Mouse (Mus musculus) liver, embryonic 14.5 days (tissue): ENCODE data around the gene Tmem208. TPM values are rescaled to one million over a fixed set of nuclear protein-coding genes. Genes with fewer than 3 reads are reported as not detected.

Experiments
- ATAC-seq: fragments of 200-750 bp; cut with Nextera tagmentation; 2 replicates; pipeline ENCODE4 v1.8.0; 2017; ENCODE audit warnings: moderate number of reproducible peaks, mild to moderate bottlenecking, moderate library complexity; ENCODE audit not compliant: insufficient read depth
- DNase-seq, 3 experiments: peaks; one replicate each; pipeline ENCODE4 v3.0.0-alpha.2; 2012 to 2013; ENCODE audit warnings: low read depth in 3 of 3, low spot score in 3 of 3
- H3K27ac ChIP-seq: fragments of 300-500 bp; sonication (generic); 2 replicates; pipeline ENCODE4 v1.5.1; 2014; ENCODE audit warnings: moderate library complexity, mild to moderate bottlenecking, control low read depth, inconsistent platforms
- H3K27me3 ChIP-seq: fragments of 300-500 bp; sonication (generic); 2 replicates; pipeline ENCODE4 v1.6.1; 2014; ENCODE audit warnings: mild to moderate bottlenecking, low read length, moderate library complexity; ENCODE audit not compliant: control insufficient read depth, insufficient read depth
- H3K36me3 ChIP-seq: fragments of 300-500 bp; sonication (generic); replicated peaks from 2 replicates; pipeline ENCODE4 v1.6.1; 2014; ENCODE audit warnings: low read depth; ENCODE audit not compliant: control insufficient read depth, insufficient read depth
- H3K4me1 ChIP-seq, 2 experiments: fragments of 200-500 bp in 1 of 2; fragments of 300-500 bp in 1 of 2; sonication (generic) in 1 of 2; replicated peaks; 2 replicates each; pipeline ENCODE4 v1.6.1; 2012 to 2014; ENCODE audit warnings: antibody characterized with exemption in 1 of 2, inconsistent platforms in 1 of 2, low read length in 1 of 2; ENCODE audit not compliant: control insufficient read depth in 2 of 2, insufficient read depth in 2 of 2
- H3K4me2 ChIP-seq: fragments of 300-500 bp; sonication (generic); 2 replicates; pipeline ENCODE4 v1.6.1; 2014; ENCODE audit warnings: low read depth, mild to moderate bottlenecking, control low read depth, moderate library complexity
- H3K4me3 ChIP-seq, 2 experiments: fragments of 200-500 bp in 1 of 2; fragments of 300-500 bp in 1 of 2; sonication (generic) in 1 of 2; 2 replicates each; pipeline ENCODE4 v1.5.1; 2012 to 2014; ENCODE audit warnings: low read depth in 2 of 2, low read length in 2 of 2, mild to moderate bottlenecking in 2 of 2, control low read depth in 1 of 2, inconsistent platforms in 1 of 2, moderate library complexity in 1 of 2; ENCODE audit not compliant: insufficient read depth in 1 of 2
- H3K9ac ChIP-seq: fragments of 300-500 bp; sonication (generic); replicated peaks from 2 replicates; pipeline ENCODE4 v1.6.1; 2014; ENCODE audit warnings: mild to moderate bottlenecking, control low read depth, moderate library complexity
- H3K9me3 ChIP-seq: fragments of 300-500 bp; sonication (generic); 2 replicates; pipeline ENCODE4 v1.6.1; 2016; ENCODE audit warnings: low read length, mixed read lengths; ENCODE audit not compliant: control insufficient read depth
- CTCF ChIP-seq: IDR thresholded peaks from 2 replicates; pipeline ENCODE4 v1.5.1; 2016; ENCODE audit warnings: antibody characterized with exemption, low read depth, control low read depth
- EP300 ChIP-seq: IDR thresholded peaks from 2 replicates; pipeline ENCODE4 v1.6.1; 2016; ENCODE audit warnings: antibody characterized with exemption, low read depth
- WGBS: fragments of 180-500 bp; shearing (Covaris S2); extraction: QIAGEN DNeasy Blood & Tissue Kit; methylation state at CpG from one replicate; pipeline ENCODE4 v1.1.7; 2014; ENCODE audit not compliant: insufficient replicate concordance; 5-methylcytosine and 5-hydroxymethylcytosine counted together
- polyA plus RNA-seq, 2 experiments: library from polyadenylated mRNA; depleted of rRNA in 1 of 2; stranded (reverse) in 1 of 2; unstranded in 1 of 2; fragments of >200 nt; fragmentation: Nextera tagmentation in 1 of 2; extraction: Ambion mirVana in 1 of 2; gene quantifications; 2 replicates each; pipeline versions ENCODE4 v1.2.1 to v1.2.3; 2012 to 2014

Gene Tmem208
- polyA plus RNA-seq, 2 experiments: 59.1 to 103 TPM

DNA sequence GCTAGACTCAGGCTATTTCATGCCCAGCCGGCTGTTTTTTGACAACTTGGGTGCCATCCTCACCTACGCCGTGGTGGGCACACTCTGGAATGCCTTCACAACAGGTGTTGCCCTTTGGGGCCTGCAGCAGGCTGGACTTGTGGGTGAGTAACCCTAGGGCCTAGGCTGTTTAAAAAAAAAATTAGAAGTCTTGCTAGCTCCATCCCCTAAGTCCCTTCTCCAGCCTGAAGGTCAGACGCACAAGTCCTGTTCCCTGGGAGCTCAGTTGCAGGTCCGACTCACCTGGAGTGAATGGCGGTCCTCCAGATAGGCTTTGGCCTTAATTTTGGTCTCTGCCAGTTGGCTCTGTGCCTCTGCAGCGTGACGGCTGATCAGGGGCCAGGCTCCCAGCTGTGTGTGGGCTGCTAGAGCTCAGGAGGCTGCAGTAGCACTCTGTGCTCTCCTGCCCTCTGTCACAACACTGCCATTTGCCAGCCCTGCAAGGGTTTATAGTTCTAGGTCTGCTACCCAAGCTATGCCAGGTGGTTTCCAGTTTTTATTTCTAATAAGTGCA lies 27.5 kb downstream of the Tmem208 start:
- no peak for ATAC-seq
- Histone ChIP-seq H3K36me3 (no peaks in the 10 kb centered on the region), H3K4me2 (no peak overlapping the region), H3K27ac (no peak overlapping the region), H3K4me1 (peaks cover 1 to 4% of the 10 kb centered on the region in 2 experiments; a peak in 1 of 4 replicates), H3K9me3 (no peaks in the 10 kb centered on the region), H3K4me3 (no peak overlapping the region), H3K27me3 (peaks cover 28% of the 10 kb centered on the region), H3K9ac (no peak overlapping the region)
- no peak for TF ChIP-seq EP300
- TF ChIP-seq CTCF: no peak
- 66% methylated on average over 8 of the region's 8 CpGs for WGBS
- DNase-seq: no peak

DNA sequence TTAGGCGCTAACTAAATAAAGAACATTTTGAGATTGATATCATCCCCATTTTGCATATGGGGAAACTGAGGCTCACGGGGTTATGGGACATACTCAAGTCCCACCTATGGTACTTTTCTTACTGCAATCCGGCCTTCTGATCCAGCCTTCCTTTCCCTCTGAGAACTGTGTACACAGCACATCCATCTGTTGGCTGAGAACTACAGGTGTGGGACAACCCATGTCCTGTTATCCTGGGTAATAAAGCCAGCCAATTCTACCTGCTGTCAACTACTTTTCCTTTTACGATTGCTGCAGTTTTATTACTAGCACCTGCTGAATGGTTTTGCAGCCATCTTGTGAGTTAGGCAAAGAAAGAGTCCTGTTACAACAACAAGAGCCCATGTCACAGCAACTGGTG lies 28.4 kb downstream of the Tmem208 start:
- Histone ChIP-seq H3K9ac (no peak overlapping the region), H3K4me3 (no peak overlapping the region), H3K9me3 (no peaks in the 10 kb centered on the region), H3K36me3 (no peaks in the 10 kb centered on the region), H3K27ac (no peak overlapping the region), H3K4me2 (no peak overlapping the region), H3K27me3 (peaks cover 19% of the 10 kb centered on the region), H3K4me1 (0 out of 4 replicates have a peak, but pooled peaks cover 0 to 4% of the 10 kb centered on the region in 2 experiments)
- no peak for DNase-seq
- no peak for ATAC-seq
- 71% methylated on average over 4 of the region's 4 CpGs for WGBS
- TF ChIP-seq EP300: no peak
- TF ChIP-seq CTCF: no peak

DNA sequence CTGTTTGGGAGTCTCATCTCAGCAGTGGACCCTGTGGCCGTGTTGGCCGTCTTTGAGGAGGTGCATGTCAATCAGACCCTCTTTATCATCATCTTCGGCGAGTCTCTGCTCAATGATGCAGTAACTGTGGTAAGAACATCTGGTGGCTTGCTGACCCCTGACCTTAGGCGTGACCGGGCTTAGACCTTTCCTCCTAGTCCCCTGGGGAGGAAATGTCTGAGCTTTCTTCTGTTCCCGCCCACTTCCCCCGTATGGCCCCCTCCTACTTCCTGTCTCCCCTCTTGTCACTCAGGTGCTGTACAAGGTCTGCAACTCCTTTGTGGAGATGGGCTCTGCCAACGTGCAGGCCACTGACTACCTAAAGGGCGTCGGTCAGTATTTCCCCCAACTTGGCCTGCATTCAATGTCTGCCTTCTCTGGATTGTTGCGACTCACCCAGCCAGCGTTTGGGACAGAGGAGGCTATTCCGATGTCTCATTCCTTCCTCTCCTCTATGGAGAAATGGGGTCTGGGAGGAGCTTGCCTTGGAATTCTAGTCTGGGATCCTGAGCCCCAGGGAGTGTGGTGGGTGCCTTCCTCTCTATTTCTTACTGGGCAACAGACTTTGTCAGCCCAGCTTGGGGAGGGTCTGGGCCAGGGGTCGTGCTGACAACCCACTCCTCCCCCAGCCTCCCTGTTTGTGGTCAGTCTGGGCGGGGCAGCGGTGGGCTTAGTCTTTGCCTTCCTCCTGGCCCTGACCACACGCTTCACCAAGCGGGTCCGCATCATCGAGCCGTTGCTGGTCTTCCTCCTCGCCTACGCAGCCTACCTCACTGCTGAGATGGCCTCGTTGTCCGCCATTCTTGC lies 29.2 kb downstream of the Tmem208 start:
- peaks cover 11% of the 10 kb centered on the region for H3K27me3 ChIP-seq
- no peak overlapping the region for H3K27ac ChIP-seq
- no peak overlapping the region for H3K4me3 ChIP-seq
- TF ChIP-seq CTCF (no peak), EP300 (no peak)
- 42% methylated on average over 26 of the region's 26 CpGs for WGBS
- no peak for ATAC-seq
- H3K9me3 ChIP-seq: no peaks in the 10 kb centered on the region
- H3K36me3 ChIP-seq: no peaks in the 10 kb centered on the region
- no peak overlapping the region for H3K9ac ChIP-seq
- no peak overlapping the region for H3K4me2 ChIP-seq
- DNase-seq: no peak
- H3K4me1 ChIP-seq: 0 out of 4 replicates have a peak, but pooled peaks cover 0 to 4% of the 10 kb centered on the region in 2 experiments

DNA sequence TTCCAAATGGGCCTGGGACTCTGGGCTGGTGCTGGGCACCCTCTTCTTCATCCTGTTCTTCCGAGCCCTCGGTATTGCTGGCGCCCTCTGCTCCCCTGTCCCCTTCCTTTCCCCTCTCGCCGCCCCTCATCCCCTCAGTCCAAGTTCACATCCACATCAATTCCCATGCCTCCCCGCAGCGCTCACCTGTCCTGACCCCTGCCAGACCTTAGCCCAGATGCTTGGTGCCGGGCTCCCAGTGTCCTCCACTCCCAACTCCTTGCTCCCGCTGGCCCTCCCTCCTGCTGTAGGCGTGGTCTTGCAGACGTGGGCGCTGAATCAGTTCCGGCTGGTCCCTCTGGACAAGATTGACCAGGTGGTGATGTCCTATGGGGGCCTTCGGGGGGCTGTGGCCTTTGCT lies 30.5 kb downstream of the Tmem208 start:
- Histone ChIP-seq H3K36me3 (no peaks in the 10 kb centered on the region), H3K27ac (no peak overlapping the region), H3K9me3 (no peaks in the 10 kb centered on the region), H3K27me3 (no peaks in the 10 kb centered on the region), H3K4me1 (0 out of 4 replicates have a peak, but pooled peaks cover 0 to 4% of the 10 kb centered on the region in 2 experiments), H3K4me2 (no peak overlapping the region), H3K9ac (no peak overlapping the region), H3K4me3 (no peak overlapping the region)
- TF ChIP-seq CTCF (no peak), EP300 (no peak)
- DNase-seq (no peak), ATAC-seq (no peak)
- 74% methylated on average over 14 of the region's 14 CpGs for WGBS

DNA sequence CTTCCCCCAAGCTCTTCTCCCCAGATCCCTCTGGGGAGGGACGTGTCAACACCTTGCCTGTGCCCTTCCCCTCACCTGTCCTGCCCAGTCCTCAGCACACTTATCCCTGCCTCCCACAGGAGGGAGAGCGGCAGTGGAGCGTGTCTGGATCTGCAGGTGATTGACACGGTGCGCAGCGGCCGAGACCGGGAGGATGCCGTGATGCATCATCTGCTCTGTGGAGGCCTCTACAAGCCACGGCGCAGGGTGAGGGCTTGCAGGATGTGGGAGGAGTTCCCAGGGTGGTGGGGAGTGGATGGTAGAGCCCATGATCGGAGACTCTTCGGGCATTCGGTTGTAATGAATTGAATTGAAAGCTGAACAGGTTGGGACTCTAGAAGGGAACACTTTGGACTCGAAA lies 33.1 kb downstream of the Tmem208 start:
- H3K9ac ChIP-seq: no peak overlapping the region
- no peak for DNase-seq
- no peak for ATAC-seq
- H3K27ac ChIP-seq: no peak overlapping the region
- no peaks in the 10 kb centered on the region for H3K36me3 ChIP-seq
- H3K4me1 ChIP-seq: peaks cover 0 to 4% of the 10 kb centered on the region in 2 experiments; a peak in 1 of 4 replicates
- no peak overlapping the region for H3K4me2 ChIP-seq
- no peaks in the 10 kb centered on the region for H3K9me3 ChIP-seq
- no peak overlapping the region for H3K4me3 ChIP-seq
- 60% methylated on average over 15 of the region's 15 CpGs for WGBS
- no peak for TF ChIP-seq EP300
- no peak for TF ChIP-seq CTCF
- no peaks in the 10 kb centered on the region for H3K27me3 ChIP-seq
